Mouse (Mus musculus) left cerebral cortex, adult 18-20 months (tissue): ENCODE data around the gene Ptges3. TPM values are rescaled to one million over a fixed set of nuclear protein-coding genes. Genes with fewer than 3 reads are reported as not detected.

Source experiments
- DNase-seq, 2 experiments: peaks; one replicate each; pipeline ENCODE4 v3.0.0; 2021 to 2022; ENCODE audit warnings: low spot score in 2 of 2, mixed read lengths in 1 of 2
- microRNA-seq, 2 experiments: library from miRNA; unstranded; fragments of <30 nt; microRNA quantifications; one replicate each; pipeline ENCODE4 v1.2.0; 2021
- total RNA-seq, 2 experiments: library from RNA; stranded (reverse); gene quantifications; 2 replicates each; pipeline ENCODE4 v1.2.3; 2021

Gene Ptges3
- total RNA-seq, 2 experiments from 2014 or later = 137 to 142 TPM

DNA sequence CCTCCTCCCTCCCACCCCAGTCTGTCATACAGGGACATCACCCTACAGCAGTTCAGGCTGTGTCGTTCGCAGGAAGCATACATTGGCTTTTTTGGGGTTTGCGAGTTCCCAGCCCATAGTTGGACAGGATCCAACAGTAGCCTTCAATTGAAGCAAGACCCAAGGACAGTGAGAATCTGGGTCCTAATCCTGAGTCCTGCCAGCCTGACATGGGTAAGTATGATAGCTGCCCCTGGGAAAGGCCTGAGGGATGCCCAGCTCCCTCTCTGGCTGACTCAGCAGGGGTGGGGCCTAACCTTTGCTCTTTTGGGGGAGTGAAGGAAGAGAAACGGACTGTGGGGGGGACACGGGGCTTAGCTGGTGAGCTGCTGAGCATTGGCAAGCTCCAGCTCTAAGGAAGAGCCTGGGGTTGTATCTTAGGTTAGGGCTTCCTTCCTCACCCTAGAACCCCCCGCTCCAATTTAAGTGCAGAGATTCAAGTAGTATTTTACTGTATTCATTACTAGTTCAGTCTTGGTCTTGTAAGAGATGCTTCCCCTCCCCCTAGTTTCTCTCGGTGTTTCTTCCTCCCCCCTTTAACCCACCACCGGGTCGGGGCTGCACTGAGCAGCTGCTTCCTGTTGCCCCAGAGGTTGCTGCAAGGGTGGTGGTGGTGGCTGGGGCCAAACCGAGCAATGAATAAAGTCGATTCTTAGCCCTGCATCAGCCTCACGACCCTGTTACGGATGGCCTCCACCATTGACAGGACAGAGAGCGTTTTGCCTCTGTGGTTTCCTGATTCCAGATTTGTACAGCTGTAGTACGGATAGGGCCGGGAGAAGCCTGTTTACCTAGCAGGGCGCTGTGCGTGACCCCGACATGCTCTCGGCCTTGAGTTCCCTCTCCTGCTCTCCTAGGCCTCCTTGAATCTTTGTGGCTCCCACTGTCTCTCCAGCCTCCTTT lies 33.1 kb downstream of the Ptges3 start, which contains the start of gene Baz2a:
Gene Baz2a, plus strand, starts transcription at position 14 of the 942 bp plus-strand sequence.
- DNase-seq = peak in 1 of 2 experiments; percentile 21

DNA sequence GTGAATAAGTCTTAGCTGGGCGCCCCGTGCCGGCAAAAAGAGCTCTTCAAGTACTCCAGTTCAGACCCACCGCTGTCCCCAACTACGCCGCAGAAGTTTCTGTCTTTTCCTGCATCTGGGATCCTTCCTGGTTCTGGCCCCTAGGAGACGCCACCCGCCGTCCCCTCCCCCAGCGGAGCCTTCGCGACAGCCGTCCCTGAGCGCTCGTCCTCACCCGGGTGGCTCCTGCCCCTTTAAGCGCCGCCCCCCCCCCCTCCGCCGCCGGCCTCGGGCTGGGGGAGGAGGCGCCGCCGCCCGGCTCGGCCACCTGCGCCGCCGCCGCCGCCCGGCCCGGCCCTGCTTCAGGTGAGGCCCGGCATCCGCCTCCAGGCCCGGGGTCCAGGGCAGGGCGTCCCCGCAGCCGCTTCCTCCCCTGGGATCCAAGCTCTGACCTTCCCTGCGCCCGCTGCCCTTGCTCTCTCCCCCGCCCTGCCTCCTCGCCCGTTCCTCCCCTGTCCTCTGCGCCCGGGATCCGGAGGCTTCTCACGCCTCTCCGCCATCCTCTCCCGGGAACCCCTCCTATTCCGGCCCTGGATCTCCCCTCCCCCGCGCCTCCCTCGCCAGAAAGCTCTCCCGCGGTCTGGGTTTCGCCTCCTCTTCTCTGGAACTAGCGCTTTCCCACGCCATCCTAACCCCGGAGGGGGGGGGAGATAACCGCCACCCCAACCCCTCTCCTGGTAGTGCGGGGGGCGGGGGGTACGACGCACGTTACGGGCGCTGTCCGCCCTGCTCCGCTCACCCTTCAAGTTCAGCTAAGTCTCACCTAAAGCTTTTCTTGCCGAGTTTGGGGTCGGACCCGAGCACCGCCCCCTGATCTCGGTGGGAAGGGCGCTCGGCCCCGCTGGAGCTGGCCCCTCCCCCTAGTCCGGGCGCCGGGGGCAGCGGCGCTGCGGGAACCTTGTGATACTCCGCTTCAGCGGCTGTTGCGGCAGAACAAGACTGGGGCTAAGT lies 34.0 kb downstream of the Ptges3 start:
- peak; percentile 70 to 76 for DNase-seq

DNA sequence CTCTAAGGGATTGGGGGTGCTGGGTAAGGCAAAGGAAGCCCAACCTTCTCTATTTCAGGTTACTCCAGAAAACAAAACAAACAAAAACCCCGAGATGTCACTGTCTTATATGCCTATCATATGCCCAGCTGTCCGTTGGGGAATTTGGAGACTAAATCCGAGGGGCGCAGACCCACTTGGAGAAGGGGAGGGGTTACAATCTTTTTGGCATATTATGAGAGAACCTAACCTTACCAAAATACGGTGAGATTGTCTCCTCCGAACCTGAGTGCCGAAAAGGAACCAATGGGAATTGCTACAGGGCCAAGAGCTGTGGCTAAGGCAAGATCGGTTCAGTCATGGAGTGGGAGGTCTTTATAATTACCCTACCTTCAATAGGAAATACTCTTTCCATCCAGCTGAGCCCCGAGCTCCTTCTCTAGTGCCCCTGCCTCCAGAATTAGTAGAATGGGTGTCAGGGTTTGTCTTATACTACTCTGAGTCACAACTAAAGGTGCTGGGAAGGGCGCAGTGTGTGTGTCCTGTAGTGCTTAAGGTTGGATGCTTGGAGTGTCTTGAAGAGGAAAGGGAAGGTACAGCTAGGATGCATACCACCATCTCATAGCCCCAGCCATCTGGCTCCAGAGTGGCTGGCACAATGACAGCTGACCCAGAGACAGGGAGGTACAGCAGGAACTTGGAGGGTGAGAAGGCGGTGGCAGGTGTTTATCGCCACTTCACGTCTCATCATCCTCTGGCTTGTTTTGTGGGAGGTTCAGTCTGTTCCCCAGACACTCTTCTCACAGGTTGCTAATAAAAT lies 34.9 kb downstream of the Ptges3 start:
- peak in 1 of 2 experiments; percentile 19 for DNase-seq

DNA sequence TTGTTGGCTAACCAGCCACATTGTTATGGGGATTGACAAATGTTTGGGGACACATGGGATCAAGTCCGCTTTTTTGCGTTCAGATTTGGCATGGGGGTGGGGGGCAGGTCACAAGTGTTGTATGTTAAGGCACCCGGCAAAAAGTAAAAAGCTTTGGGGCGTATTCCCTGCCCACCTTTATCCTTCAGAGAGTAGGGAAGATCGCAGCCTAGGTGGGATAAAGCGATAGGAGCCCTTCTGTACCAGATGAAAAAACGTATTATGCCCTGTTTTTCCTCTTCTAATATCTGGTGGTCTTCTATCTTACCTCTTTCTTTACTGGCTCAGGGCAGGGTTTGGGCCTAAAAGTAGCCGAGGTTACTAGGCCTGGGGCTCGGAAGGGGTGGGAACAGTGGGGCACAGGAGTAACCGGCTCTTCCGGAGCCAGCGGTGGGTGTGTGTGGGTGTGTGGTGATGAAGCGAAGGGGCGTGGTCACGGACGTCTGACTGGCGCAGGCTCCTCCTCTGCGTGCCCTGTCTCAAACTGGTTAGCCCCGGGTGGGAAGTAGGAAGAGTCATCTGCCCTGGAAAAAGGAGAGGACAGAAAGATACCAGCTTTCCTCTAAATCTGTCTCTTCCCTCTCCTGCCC lies 35.7 kb downstream of the Ptges3 start:
- peak; percentile 63 to 72 for DNase-seq

DNA sequence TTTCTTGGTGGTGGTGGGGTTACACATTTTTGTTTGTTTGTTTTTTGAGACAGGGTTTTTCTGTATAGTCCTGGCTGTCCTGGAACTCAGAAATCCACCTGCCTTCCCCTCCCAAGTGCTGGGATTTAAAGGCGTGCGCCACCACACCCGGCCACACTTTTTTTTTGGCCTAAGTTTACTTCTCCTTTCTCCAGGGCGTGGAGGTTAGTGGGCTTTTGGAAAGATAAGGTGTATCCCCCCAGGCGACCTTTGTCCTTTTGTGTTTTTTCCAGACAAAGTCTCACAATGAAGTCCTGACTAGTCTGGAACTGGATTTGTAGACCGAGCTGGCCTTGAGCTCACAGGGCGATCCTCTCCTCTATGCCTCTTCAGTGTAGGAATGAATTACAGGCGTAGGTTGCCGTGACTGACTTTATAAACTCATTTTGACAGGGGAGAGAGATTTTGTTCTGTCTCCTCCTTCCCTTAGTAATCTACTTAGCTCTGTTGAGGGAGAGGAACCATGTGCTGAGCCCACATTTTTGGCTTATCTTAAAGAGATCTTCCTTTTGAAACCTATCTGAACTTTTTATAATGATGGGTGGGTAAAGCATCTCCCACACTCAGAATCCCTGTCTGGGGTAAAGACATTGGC lies 36.4 kb downstream of the Ptges3 start:
- DNase-seq = no peak

DNA sequence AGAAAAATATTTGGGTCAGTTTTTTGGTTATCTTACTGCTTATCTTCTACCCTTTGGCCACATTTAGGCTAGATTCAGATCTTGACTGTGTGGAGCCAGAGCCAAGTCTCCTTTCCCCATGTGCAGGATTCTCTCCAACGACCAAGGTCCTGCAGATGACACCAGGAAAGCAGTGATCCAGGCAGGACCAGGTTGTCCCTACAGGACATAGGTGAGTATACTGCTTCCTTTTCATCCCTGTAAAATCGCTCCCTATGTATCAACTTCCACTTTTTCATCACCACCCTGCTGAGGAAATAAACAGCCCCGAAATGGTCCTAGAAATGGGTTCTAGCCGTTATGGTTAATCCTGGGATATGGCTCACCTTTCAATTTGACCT lies 37.5 kb downstream of the Ptges3 start:
- no peak for DNase-seq

DNA sequence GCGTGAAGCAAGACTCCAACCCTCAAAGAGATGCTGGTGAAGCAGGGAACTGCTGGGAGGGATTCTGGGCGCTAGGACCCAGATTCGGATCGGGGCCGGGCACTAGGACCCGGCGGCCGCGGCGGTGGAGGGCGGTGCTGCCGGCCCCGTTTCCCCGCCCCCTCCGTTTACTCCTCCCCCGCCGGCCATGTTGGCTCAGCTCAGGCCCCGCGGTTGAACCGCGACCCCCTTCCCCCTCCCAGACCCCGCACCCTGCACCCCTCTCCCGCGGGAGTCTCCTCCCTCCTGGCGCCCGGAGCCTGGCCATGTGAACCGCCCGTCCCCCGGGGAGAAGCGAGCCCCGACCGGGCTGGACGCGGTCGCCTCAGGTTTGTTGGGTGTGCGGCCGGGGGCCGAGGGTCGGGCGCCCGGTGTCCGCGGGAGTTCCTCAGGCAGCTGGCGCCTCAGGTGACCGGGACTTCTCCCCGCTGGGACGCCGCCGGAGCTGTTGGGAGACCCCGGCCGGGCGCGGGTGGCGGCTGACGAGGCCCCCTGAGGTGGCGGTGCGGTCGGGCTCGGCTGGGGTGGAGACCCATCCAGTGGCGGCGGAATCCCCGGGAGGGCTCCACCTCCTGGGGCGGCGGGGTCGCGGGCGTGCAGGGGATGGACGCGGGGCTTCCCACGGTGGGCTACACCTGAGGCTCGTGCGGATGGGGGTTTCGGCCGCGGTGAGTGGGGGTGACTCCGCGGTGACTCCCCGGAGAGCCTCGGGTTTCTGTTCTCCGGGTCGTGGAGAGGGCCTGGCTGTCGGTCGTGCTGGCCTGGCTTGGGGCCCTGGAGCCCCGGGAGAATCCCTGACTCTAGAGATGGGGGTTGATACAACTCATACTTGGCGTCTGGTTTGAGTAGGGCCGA lies 38.2 kb downstream of the Ptges3 start:
- DNase-seq = peak; percentile 87 to 91

DNA sequence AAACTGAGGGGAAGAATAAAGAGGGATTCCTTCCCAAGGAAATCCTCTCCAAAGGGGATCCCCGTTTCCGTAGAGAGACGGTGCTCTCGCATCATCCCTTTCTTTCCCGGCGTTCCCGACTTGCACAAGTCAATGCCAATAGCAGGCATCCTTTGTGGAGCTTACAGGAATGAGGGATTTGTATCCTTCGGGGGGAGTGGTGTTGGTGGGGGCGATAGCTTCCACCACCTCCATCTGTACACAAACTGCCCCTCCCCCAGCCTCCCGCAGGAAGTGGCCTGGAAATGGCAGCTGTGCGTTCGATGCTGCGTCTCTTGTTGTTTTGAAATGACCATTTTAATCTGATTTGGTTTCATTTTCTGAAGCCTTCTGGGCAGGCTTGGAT lies 38.8 kb downstream of the Ptges3 start:
- peak; percentile 55 to 56 for DNase-seq

DNA sequence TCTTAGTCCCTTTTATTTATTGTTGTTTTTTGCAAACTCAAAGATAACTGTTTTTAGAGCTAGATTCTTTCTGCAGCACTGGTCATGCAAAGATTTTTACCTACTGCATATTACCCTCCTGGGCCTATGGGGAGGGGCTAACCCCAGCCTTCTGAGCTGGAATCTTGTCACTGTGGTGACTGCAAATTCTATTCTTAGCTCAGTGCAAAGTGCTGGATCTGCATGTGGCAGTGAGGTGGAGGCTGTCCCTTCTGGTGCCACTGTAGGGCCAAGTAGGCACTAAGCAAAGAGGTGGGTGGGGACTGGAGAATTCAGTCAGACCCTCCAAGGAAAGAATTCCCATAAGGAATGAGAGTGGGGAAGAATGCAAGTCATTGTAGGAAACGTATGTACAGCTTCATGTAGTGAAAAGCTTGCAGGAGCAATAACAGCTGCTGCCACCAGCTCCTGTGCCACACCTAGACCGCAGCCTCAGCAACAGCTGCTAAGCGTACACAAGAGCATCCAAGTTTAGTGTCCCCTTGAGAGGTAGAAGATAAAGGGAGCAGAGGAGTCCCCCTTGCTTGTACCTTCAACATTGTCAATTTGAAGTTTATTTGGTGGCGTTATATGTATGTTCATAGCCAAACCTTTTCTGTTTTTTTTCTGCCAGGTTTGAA lies 51.5 kb downstream of the Ptges3 start:
- no peak for DNase-seq

DNA sequence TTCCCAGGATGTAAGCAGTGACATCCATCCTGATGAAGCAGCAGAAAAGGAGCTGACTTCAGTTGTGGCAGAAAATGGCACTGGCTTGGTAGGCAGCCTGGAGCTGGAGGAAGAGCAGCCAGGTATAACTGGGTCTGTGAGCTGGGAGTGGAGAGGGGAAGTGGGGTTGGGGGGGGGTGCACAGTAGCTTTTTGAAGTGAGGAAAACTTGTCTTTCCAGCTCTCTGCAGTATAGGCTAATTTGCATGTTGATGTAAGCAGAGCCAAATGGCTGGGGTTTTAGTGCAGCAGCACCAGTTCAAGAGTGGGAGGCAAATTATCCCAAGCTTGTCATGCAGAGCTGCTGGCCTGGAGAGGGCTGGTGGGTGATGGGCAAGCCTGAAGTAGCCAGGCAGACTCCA lies 52.5 kb downstream of the Ptges3 start:
- no peak for DNase-seq

DNA sequence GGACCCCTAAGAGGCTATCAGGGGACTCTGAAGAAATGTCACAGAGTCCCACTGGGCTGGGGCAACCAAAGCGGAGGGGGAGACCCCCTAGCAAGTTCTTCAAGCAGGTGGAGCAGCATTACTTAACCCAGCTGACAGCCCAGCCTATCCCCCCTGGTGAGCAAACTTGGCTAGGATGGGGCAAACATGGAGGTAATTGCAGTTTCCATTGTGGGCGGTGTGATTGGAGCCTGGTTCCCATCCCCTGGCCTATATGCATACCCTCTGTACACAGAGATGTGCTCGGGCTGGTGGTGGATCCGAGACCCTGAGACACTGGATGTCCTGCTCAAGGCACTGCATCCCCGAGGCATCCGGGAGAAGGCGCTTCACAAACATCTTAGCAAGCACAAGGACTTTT lies 65.1 kb downstream of the Ptges3 start:
- no peak for DNase-seq

DNA sequence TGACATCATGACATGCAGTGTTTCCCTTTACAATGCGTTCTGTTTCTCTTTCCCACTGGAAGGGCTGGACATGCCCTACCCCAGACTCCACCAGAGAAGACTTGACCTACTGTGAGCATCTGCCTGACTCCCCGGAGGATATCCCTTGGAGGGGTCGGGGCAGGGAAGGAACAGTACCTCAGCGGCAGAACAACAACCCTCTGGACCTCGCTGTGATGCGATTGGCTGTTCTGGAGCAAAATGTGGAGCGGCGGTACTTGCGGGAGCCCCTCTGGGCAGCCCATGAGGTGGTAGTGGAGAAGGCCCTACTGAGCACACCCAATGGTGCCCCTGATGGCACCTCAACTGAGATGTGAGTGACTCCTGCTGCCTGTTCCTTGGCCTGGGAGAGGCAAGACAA lies 66.1 kb downstream of the Ptges3 start:
- no peak for DNase-seq

DNA sequence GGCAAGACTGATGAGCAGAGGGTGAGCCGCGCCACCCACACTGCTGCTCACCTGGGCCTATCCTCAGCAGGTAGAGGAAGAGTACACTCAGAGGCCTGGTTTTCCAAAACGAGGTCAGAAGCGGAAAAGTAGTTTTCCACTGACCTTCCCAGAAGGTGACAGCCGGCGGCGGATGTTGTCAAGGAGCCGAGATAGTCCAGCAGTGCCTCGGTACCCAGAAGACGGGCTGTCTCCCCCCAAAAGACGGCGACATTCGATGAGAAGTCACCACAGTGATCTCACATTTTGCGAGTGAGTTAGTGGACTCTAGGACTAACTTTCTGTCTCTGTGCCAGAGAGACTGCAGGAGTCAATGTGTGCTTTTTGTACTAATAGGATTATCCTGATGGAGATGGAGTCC lies 67.2 kb downstream of the Ptges3 start:
- DNase-seq = no peak

Small RNAs within 50 kb of the gene (microRNA-seq; reads per million reads assigned to microRNA genes)
- gene Mir677 = 9.7 to 29.4 reads per million in 2 experiments

Other genes starting within 250 kb of the Ptges3 start
- gene Rdh19, start 209.0 kb upstream of the Ptges3 start, total RNA-seq = not detected
- not detected for gene Rdh16f2, start 192.5 kb upstream of the Ptges3 start, total RNA-seq
- gene Rdh7, start 170.1 kb upstream of the Ptges3 start, total RNA-seq = not detected
- not detected for gene Sdr9c7, start 160.4 kb upstream of the Ptges3 start, total RNA-seq
- gene Hsd17b6, start 51.3 kb upstream of the Ptges3 start, total RNA-seq = not detected
- gene Prim1, start 43.8 kb upstream of the Ptges3 start, total RNA-seq = 1 to 10 TPM; 8.9 to 9.1 TPM
- 100 to 1,000 TPM; 337 to 359 TPM for gene Naca, start 23.4 kb upstream of the Ptges3 start, total RNA-seq
- 1,000 to 10,000 TPM; 1,718 to 1,797 TPM for gene Atp5b, start 24.3 kb downstream of the Ptges3 start, total RNA-seq
- 10 to 100 TPM; 40.3 to 40.4 TPM for gene Baz2a, start 32.6 kb downstream of the Ptges3 start, total RNA-seq
- gene Rbms2, start 121.3 kb downstream of the Ptges3 start, total RNA-seq = 10 to 100 TPM; 14.9 to 15.4 TPM
- gene Gls2, start 135.5 kb downstream of the Ptges3 start, total RNA-seq = 10 to 100 TPM; 33.0 to 39.9 TPM
- 10 to 100 TPM; 10.4 to 10.8 TPM for gene Spryd4, start 152.9 kb downstream of the Ptges3 start, total RNA-seq
- gene Mip, start 166.9 kb downstream of the Ptges3 start, total RNA-seq = not detected
- 1 to 10 TPM; 7.0 to 9.2 TPM for gene Timeless, start 173.1 kb downstream of the Ptges3 start, total RNA-seq
- not detected for gene Apon, start 195.1 kb downstream of the Ptges3 start, total RNA-seq
- not detected for gene Apof, start 209.7 kb downstream of the Ptges3 start, total RNA-seq
- 10 to 100 TPM; 28.2 to 29.9 TPM for gene Stat2, start 211.6 kb downstream of the Ptges3 start, total RNA-seq
- not detected for gene Il23a, start 239.8 kb downstream of the Ptges3 start, total RNA-seq
- gene Pan2, start 244.4 kb downstream of the Ptges3 start, total RNA-seq = 10 to 100 TPM; 12.7 to 15.2 TPM